Mouse (Mus musculus): ENCODE data around the gene Aatf. TPM values are rescaled to one million over a fixed set of nuclear protein-coding genes. Genes with fewer than 3 reads are reported as not detected.

The Aatf gene
- polyA plus RNA-seq (2015; fragmentation: Nextera tagmentation; extraction: Ambion mirVana), result 43.1 and 47.0 TPM in 2 replicates

DNA sequence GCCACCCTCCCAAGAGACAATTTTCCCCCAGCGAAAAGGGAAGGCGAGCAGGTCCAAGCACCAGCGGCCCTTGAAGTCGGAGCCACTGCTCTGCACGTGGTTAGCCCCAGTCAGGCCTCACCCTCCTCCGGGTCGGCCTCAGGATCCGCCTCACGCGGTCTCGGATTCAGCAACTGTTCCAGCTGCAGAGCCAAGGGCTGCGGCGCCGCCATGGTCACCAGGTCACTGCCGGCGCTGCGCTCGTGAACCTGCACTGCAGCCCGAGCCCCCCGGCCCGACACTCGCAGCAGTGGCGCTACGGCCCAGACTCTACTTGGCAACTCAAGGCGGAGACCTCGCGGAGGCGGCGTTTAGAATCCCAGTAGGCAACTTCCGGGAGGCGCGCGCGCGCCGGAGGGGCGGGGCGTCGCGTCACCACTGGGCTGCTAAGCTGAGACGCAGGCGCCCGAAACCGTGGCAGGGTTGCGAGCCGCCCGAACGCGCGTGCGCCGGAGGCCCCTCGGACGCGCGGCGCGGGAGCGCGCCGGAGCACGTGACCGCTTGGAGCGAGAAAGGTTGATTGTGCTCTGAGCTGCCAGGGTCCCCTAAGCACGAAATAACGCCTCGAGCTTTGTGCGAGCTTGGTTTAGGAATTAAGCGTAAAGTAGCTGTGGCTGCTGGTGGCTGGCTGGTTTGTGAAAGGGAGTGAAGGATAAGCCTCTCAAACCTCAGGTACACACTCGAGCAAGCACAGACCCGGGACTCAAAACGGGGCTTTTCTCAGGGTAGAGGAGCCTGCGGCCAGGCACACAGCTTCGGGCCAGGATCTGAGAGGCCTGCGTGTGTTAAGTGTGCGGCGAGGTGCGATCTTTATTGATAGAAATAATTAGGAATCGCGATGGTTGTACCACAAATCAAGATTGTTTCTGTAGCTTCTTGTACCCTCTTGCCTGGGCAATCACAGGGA is at the start of gene Aatf:
Gene Aatf (minus strand): TSS at position 352 of the 946 bp plus-strand sequence.
- Histone ChIP-seq H3K9me3 (no peaks in the 10 kb centered on the region), H3K4me3 (peak within 1 kb of the TSS; percentile 74), H3K27me3 (peaks cover 40% of the 10 kb centered on the region), H3K9ac (peak within 1 kb of the TSS; percentile 77), H3K4me1 (peaks cover 14% of the 10 kb centered on the region), H3K27ac (peak within 1 kb of the TSS; percentile 71), H3K36me3 (peaks cover 22% of the 10 kb centered on the region), H3K4me2 (peak within 1 kb of the TSS; percentile 89)
- WGBS, result under 1% methylated on average over 80 of the region's 80 CpGs
- peak; percentile 99 for ATAC-seq (ENCODE audit: borderline replicate concordance, extremely low read depth, low FRiP score, low TSS enrichment)

DNA sequence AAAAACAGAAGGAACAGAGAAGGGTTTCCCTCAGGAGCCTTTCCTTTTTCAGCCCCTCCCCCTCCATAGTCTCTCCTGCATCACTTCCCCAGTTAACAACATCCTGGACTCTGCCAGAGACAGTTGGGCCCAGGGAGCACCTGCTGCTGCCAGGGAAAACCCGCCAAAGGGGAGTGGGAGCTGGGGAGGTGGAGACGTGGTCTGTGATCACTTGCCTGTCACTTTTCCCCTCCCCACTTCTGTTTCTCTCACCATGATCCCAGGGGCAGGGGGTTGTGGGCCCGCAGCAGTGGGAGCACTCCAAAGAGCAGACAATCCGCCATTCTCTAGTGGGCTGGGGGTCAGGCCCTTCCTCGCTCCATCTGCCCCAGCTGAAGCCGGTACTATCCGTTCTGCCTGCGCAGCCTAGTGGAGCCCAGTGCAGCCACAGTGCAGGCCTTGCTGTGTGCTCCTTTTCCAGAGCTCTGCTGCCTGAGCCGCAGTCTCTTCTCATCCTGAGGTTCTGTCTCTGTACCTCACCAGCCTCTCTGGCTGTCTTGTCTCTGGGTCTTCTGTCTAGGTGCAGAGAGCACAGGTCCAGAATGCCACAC is 49.5 kb upstream of the Aatf start:
- no peaks in the 10 kb centered on the region for H3K36me3 ChIP-seq
- WGBS, result 21% methylated on average over 9 of the region's 9 CpGs
- ATAC-seq (ENCODE audit: borderline replicate concordance, extremely low read depth, low FRiP score, low TSS enrichment), result no peak

DNA sequence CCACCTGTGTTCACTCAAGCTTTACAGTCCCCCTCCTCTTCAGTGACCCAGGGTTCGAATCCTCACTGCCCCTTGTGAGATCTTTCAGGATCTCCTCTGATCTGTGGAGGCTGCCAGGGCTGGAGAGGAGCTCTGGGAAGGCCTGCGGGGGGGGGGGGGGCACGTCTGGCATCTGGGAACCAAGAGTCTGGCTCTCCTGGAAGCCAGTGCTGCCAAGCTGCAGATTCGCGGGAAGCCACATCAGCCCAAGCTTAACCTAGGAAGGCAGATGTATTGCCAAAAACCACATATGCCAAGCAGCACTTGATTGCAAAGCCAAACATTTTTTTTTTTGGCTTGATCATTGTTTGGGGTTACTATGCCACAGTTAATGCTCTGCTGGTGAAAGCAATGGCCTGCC is 48.2 kb upstream of the Aatf start:
- 52% methylated on average over 4 of the region's 5 CpGs for WGBS
- no peak for ATAC-seq (ENCODE audit: borderline replicate concordance, extremely low read depth, low FRiP score, low TSS enrichment)
- Histone ChIP-seq H3K27me3 (0 out of 2 replicates have a peak, but pooled peaks cover 4% of the 10 kb centered on the region), H3K4me3 (no peak overlapping the region), H3K4me2 (no peak overlapping the region), H3K4me1 (0 out of 2 replicates have a peak, but pooled peaks cover 4% of the 10 kb centered on the region), H3K27ac (no peak overlapping the region), H3K9ac (no peak overlapping the region), H3K36me3 (no peaks in the 10 kb centered on the region), H3K9me3 (no peaks in the 10 kb centered on the region)

More for the DNA sequence above, 49.5 kb upstream of the Aatf start:
- Histone ChIP-seq H3K4me1 (0 out of 2 replicates have a peak, but pooled peaks cover 4% of the 10 kb centered on the region), H3K4me2 (no peak overlapping the region), H3K9ac (no peak overlapping the region), H3K4me3 (no peak overlapping the region), H3K27ac (no peak overlapping the region), H3K27me3 (0 out of 2 replicates have a peak, but pooled peaks cover 8% of the 10 kb centered on the region), H3K9me3 (no peaks in the 10 kb centered on the region)

DNA sequence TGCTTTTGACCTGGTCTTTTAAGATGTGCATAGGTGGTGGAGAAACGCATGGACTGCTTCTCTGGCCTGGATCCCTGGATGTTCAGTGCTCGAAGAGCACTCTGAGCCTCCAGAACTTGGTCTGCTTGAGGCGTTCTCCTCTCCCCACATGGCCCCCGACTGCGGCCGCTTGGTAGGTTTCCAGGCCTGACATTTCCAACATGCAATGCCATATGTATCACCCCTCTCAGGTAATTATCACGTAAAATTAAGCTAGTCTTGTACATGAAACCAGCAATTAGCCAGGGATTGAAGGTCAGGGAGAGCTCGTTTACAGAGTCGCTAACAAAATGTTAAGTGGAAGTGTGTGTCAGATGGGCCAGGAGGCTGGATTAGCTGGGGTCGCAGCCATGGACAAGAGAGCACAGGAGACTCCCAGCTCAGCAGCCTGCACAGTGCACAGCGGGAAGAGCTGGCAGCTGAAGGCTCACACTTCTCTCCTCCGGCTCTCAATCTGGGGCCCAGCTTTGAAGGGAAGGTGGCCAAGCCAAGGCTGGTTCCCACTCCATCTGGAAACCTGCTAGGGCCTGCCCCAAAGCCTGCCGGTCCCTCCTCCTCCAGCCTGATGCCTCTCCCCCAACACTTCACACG is 40.6 kb upstream of the Aatf start:
- Histone ChIP-seq H3K9me3 (no peaks in the 10 kb centered on the region), H3K27ac (no peak overlapping the region), H3K4me1 (no peaks in the 10 kb centered on the region), H3K4me3 (no peak overlapping the region), H3K9ac (no peak overlapping the region), H3K36me3 (no peaks in the 10 kb centered on the region), H3K27me3 (no peaks in the 10 kb centered on the region), H3K4me2 (no peak overlapping the region)
- WGBS, result 71% methylated on average over 14 of the region's 14 CpGs
- ATAC-seq (ENCODE audit: borderline replicate concordance, extremely low read depth, low FRiP score, low TSS enrichment), result no peak

DNA sequence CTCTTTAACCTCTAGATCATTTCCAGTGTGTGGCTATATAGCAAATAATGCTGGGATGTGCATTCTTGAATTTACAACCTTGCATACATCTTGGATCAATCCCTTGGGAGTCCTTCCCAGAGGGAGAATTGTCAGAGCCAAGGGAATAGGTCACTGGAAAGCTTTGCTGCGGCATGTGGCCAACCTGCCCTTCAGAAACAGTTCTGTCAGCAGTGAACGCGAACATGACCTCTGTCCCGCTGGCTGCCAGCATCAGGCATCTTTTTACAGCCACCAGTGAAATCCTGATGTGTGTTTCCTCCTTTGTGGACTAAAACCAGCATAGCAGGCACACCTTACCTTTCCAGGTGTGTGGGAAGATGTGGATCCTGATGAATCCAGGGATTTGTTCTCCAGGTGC is 38.0 kb upstream of the Aatf start:
- no peak overlapping the region for H3K4me2 ChIP-seq
- ATAC-seq (ENCODE audit: borderline replicate concordance, extremely low read depth, low FRiP score, low TSS enrichment), result no peak
- WGBS, result 57% methylated on average over 4 of the region's 4 CpGs
- H3K9me3 ChIP-seq, result no peaks in the 10 kb centered on the region
- H3K36me3 ChIP-seq, result no peaks in the 10 kb centered on the region
- H3K9ac ChIP-seq, result no peak overlapping the region
- H3K27ac ChIP-seq, result no peak overlapping the region
- no peak overlapping the region for H3K4me3 ChIP-seq
- no peaks in the 10 kb centered on the region for H3K27me3 ChIP-seq
- no peaks in the 10 kb centered on the region for H3K4me1 ChIP-seq

DNA sequence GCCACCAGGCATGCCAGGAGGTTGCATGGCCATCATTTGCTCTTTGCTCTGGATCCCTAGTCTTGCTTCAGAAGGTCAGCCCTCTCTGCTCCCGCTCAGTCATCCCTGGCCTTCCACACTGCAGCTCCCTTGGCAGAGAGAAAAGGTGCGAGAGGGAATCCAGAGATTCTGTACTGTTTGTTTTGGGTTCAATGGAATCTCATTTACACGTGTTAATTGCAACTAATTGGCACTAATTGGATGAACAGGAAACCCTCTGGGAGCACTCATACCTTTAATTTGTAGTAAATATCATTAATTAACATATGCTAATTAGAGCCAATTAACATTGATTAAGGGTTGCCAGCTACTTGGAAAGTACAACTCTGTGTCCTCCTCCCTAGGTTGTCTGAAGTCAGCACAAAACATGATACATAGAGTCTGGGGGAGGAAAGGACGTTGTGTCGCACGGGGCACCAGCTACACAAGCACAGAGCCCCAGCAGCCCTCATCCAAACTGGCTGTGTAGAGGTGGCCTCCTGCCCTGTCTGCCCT is 36.0 kb upstream of the Aatf start:
- no peaks in the 10 kb centered on the region for H3K9me3 ChIP-seq

DNA sequence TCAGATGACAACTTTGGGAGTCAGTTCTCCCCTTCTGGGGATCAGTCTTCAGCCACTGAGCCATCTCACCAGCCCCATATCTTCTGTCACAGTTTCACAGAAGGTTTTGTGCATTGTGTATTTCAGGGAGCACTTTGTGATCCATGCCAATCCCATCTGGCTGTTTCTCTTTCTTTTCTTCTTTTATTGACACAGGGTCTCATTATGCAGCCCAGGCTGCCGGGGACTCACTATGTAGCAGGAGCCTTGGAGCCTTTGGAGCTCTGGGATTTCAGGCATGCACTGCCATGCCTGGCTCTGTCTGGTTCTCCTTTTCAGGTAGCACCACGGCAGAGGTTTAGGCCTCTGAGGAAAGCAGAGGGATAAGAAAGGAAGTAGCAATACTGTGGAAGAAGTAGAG is 35.0 kb upstream of the Aatf start:
- no peak overlapping the region for H3K27ac ChIP-seq

More for the DNA sequence above, 36.0 kb upstream of the Aatf start:
- H3K9ac ChIP-seq, result no peak overlapping the region
- 46% methylated on average over 6 of the region's 6 CpGs for WGBS
- no peak overlapping the region for H3K4me2 ChIP-seq
- H3K4me1 ChIP-seq, result no peaks in the 10 kb centered on the region
- H3K27me3 ChIP-seq, result no peaks in the 10 kb centered on the region
- no peak overlapping the region for H3K4me3 ChIP-seq
- no peaks in the 10 kb centered on the region for H3K36me3 ChIP-seq
- H3K27ac ChIP-seq, result no peak overlapping the region
- no peak for ATAC-seq (ENCODE audit: borderline replicate concordance, extremely low read depth, low FRiP score, low TSS enrichment)

DNA sequence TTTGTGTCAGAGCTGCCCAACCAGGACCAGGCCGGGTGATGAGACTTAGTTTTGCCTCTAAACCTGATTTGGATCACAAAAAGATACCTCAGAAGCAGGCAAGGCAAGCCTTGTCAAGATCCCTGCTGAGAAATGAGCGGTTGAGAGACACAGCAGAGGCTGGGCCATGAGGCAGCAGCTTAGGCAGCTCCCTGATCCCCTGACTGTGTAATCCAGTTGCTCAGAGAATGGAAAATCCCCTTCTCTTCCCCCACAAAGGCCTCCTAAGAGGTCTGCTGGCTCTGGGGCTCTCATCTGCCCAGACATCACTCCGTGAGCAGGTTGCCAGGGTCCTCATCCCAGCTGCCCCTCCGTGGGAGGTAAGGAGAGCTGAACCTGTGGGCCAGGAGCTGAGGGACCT is 26.7 kb upstream of the Aatf start:
- no peaks in the 10 kb centered on the region for H3K9me3 ChIP-seq
- H3K36me3 ChIP-seq, result no peaks in the 10 kb centered on the region
- no peak for ATAC-seq (ENCODE audit: borderline replicate concordance, extremely low read depth, low FRiP score, low TSS enrichment)
- no peaks in the 10 kb centered on the region for H3K4me1 ChIP-seq
- H3K27me3 ChIP-seq, result peaks cover 23% of the 10 kb centered on the region; the same call in 1 of the 2 replicates
- no peak overlapping the region for H3K9ac ChIP-seq
- H3K27ac ChIP-seq, result no peak overlapping the region
- WGBS, result 6% methylated on average over 4 of the region's 4 CpGs
- no peak overlapping the region for H3K4me2 ChIP-seq
- H3K4me3 ChIP-seq, result no peak overlapping the region

More for the DNA sequence above, 35.0 kb upstream of the Aatf start:
- Histone ChIP-seq H3K4me2 (no peak overlapping the region), H3K27me3 (no peaks in the 10 kb centered on the region), H3K9me3 (no peaks in the 10 kb centered on the region), H3K4me3 (no peak overlapping the region), H3K4me1 (no peaks in the 10 kb centered on the region), H3K36me3 (no peaks in the 10 kb centered on the region), H3K9ac (no peak overlapping the region)
- no peak for ATAC-seq (ENCODE audit: borderline replicate concordance, extremely low read depth, low FRiP score, low TSS enrichment)
- WGBS, result 57% methylated on average over 2 of the region's 2 CpGs

DNA sequence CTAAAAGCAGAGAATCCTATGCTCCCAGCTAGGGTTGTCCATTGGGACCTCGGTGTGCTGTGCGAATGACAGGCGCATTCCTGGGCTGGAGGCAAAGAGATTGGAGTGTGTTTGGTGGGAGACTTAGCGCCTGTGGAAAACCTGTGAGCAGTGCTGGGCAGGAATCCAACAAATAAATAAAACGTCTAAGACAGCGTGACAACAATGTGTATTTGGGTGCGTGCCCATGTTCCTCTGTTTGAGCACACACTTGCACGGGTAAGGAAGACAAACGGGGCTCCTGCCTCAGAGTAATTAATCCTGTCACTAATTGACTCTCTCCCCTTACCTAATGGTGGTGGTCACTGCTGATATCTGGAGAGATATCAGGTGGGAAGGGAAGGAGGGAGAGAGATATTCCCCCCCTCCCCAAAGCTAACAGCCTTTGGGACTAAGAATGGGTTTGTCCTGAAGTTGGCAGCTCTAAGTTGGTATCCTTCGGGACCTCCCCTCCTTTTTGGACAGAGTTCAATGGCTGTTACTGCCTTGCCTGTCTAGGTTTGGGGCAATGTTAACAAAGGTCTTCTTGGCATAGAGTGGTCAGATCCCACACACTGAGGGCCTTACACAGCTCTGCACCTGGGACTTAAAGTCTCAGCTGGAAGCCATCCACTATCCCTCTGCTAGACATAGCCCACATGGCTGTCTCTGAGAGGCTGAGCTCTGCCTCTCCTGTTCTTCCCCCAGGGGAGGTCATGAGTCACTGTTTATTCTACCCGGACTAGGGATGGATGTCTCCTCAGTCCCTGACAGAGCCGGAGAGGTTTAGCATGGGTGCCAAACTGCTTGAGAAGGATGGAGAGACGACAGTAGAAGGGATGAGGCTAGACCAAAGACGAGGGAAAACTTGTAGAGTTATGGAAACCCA is 16.7 kb upstream of the Aatf start:
- whole genome bisulfite sequencing, result 6% methylated on average over 14 of the region's 14 CpGs
- Histone ChIP-seq H3K4me1 (peaks cover 17% of the 10 kb centered on the region), H3K27me3 (peaks cover 100% of the 10 kb centered on the region), H3K27ac (no peak overlapping the region), H3K36me3 (no peaks in the 10 kb centered on the region), H3K4me2 (no peak overlapping the region), H3K9ac (no peak overlapping the region), H3K4me3 (no peak overlapping the region), H3K9me3 (no peaks in the 10 kb centered on the region)
- ATAC-seq (ENCODE audit: borderline replicate concordance, extremely low read depth, low FRiP score, low TSS enrichment), result no peak

DNA sequence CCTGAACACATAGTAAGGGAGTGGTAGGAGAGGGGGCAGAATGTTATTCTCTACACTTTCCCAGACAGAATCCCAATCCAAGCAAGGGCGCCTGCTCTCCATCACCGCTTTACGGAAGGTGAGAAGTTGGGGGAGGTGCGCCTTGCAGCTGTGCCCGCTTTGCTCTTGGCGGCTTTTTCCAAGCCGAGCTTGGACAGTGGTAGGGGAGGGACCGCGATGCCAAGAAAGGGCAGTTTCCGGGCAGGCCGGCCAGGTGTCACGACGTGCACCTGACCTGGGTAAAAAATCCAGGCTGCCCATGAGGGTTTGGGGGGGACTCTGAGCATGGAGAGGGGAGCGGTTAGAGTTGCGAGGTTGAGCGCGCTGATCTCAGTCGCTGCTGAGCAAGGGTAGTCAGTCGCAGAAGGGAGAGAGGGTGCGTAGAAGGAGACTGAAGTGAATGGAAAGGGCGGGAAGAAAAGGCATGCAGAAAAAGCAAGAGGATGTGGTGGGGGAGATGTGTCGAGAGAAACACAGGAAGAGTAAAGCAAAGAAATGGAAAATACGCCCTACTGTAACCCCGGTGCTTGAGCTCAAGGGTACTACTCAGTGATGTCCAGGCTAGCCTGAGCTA is 15.9 kb upstream of the Aatf start:
- Histone ChIP-seq H3K9ac (no peak overlapping the region), H3K4me2 (no peak overlapping the region), H3K36me3 (no peaks in the 10 kb centered on the region), H3K4me1 (peaks cover 25% of the 10 kb centered on the region), H3K9me3 (no peaks in the 10 kb centered on the region), H3K27me3 (peaks cover 100% of the 10 kb centered on the region), H3K27ac (no peak overlapping the region), H3K4me3 (no peak overlapping the region)
- no peak for ATAC-seq (ENCODE audit: borderline replicate concordance, extremely low read depth, low FRiP score, low TSS enrichment)
- 2% methylated on average over 24 of the region's 24 CpGs for WGBS

Measured in lung, embryonic 15.5 days (tissue).